Mouse (Mus musculus) CH12.LX (cell line): Measurements from ENCODE around the gene Vps29. TPM values are rescaled to one million over a fixed set of nuclear protein-coding genes. Genes with fewer than 3 reads are reported as not detected.

Source experiments
- DNase-seq: peaks from one replicate; pipeline ENCODE4 v3.0.0-alpha.2; 2013; ENCODE audit errors: extremely low read depth
- H3K27ac ChIP-seq: 2 replicates; pipeline ENCODE4 v1.5.1; 2012; ENCODE audit warnings: low read depth, mild to moderate bottlenecking, control low read depth, moderate library complexity; ENCODE audit not compliant: insufficient read depth
- H3K27me3 ChIP-seq: replicated peaks from 2 replicates; pipeline ENCODE3; 2012; ENCODE audit warnings: inconsistent platforms
- H3K36me3 ChIP-seq, 2 experiments: replicated peaks in 1 of 2; 2 replicates each; pipeline versions ENCODE3 to v1.6.1; 2012; ENCODE audit warnings: inconsistent platforms in 1 of 2, low read length in 1 of 2, mild to moderate bottlenecking in 1 of 2, mixed read lengths in 1 of 2, moderate library complexity in 1 of 2; ENCODE audit not compliant: control insufficient read depth in 1 of 2, insufficient read depth in 1 of 2
- H3K4me1 ChIP-seq, 2 experiments: 2 replicates each; pipeline ENCODE4 v1.6.1; 2012; ENCODE audit warnings: inconsistent platforms in 1 of 2, moderate library complexity in 1 of 2; ENCODE audit not compliant: insufficient read depth in 2 of 2, control insufficient read depth in 1 of 2
- H3K4me2 ChIP-seq: 2 replicates; pipeline ENCODE4 v1.6.1; 2012; ENCODE audit warnings: low read depth, mild to moderate bottlenecking, control low read depth; ENCODE audit not compliant: poor library complexity, insufficient read depth, severe bottlenecking
- H3K4me3 ChIP-seq, 3 experiments: fragments of 150-350 bp in 1 of 3; sonication (generic) in 1 of 3; replicated peaks in 1 of 3; 2 replicates each; pipeline versions ENCODE3 to v1.5.1; 2011 to 2012; ENCODE audit warnings: low read depth in 2 of 3, low read length in 2 of 3, mild to moderate bottlenecking in 2 of 3, moderate library complexity in 2 of 3, control low read depth in 1 of 3, improper control_type of control experiment in 1 of 3, inconsistent platforms in 1 of 3, mixed read lengths in 1 of 3; ENCODE audit not compliant: poor library complexity in 1 of 3
- H3K79me2 ChIP-seq: replicated peaks from 2 replicates; pipeline ENCODE4 v1.6.1; 2012; ENCODE audit warnings: mild to moderate bottlenecking, moderate library complexity; ENCODE audit not compliant: control insufficient read depth, poor library complexity, insufficient read depth, severe bottlenecking; ENCODE audit errors: extremely low read depth
- H3K9ac ChIP-seq: 2 replicates; pipeline ENCODE4 v1.6.1; 2012; ENCODE audit warnings: low read depth, mild to moderate bottlenecking, control low read depth, moderate library complexity; ENCODE audit not compliant: insufficient read depth
- H3K9me3 ChIP-seq: replicated peaks from 2 replicates; pipeline ENCODE3; 2012; ENCODE audit warnings: low read length, inconsistent platforms, mixed read lengths
- BHLHE40 ChIP-seq: IDR thresholded peaks from 2 replicates; pipeline ENCODE4 v1.6.1; 2011; ENCODE audit warnings: mild to moderate bottlenecking, low read depth, low read length, improper control_type of control experiment
- CHD1 ChIP-seq: IDR thresholded peaks from 2 replicates; pipeline ENCODE4 v1.6.1; 2012; ENCODE audit warnings: low read depth, low read length, improper control_type of control experiment, inconsistent platforms
- CHD2 ChIP-seq: IDR thresholded peaks from 2 replicates; pipeline ENCODE4 v1.6.1; 2011; ENCODE audit warnings: low read length, improper control_type of control experiment
- CTCF ChIP-seq, 2 experiments: IDR thresholded peaks in 1 of 2; conservative IDR thresholded peaks in 1 of 2; 2 replicates each; pipeline ENCODE4 v1.5.1; 2011 to 2012; ENCODE audit warnings: low read depth in 2 of 2, low read length in 2 of 2, improper control_type of control experiment in 1 of 2, inconsistent platforms in 1 of 2, mild to moderate bottlenecking in 1 of 2, moderate library complexity in 1 of 2
- ELF1 ChIP-seq: IDR thresholded peaks from 2 replicates; pipeline ENCODE4 v1.6.1; 2014; ENCODE audit warnings: low read depth, mild to moderate bottlenecking, inconsistent platforms, low read length, improper control_type of control experiment
- HCFC1 ChIP-seq: IDR thresholded peaks from 2 replicates; pipeline ENCODE4 v1.6.1; 2012; ENCODE audit warnings: low read depth, mild to moderate bottlenecking, inconsistent platforms, low read length, improper control_type of control experiment
- IRF4 ChIP-seq: IDR thresholded peaks from 2 replicates; pipeline ENCODE4 v1.6.1; 2014; ENCODE audit warnings: low read depth, mild to moderate bottlenecking, inconsistent platforms, low read length, improper control_type of control experiment
- JUN ChIP-seq: IDR thresholded peaks from 2 replicates; pipeline ENCODE4 v1.6.1; 2011; ENCODE audit warnings: low read depth, mild to moderate bottlenecking, low read length, improper control_type of control experiment, moderate library complexity; ENCODE audit not compliant: insufficient read depth
- JUND ChIP-seq: conservative IDR thresholded peaks from 2 replicates; pipeline ENCODE4 v1.6.1; 2011; ENCODE audit warnings: low read depth, low read length, improper control_type of control experiment
- KAT2A ChIP-seq: IDR thresholded peaks from 2 replicates; pipeline ENCODE4 v1.6.1; 2012; ENCODE audit warnings: low read length, improper control_type of control experiment, inconsistent platforms; ENCODE audit not compliant: insufficient replicate concordance
- MAFK ChIP-seq: IDR thresholded peaks from 2 replicates; pipeline ENCODE4 v1.6.1; 2011; ENCODE audit warnings: low read length, improper control_type of control experiment; ENCODE audit not compliant: insufficient replicate concordance
- MAX ChIP-seq: IDR thresholded peaks from 2 replicates; pipeline ENCODE4 v1.6.1; 2011; ENCODE audit warnings: low read length, improper control_type of control experiment
- MAZ ChIP-seq: IDR thresholded peaks from 2 replicates; pipeline ENCODE4 v1.6.1; 2012; ENCODE audit warnings: low read depth, mild to moderate bottlenecking, inconsistent platforms, low read length, improper control_type of control experiment, moderate library complexity
- MEF2A ChIP-seq: IDR thresholded peaks from 2 replicates; pipeline ENCODE4 v1.6.1; 2014; ENCODE audit warnings: low read depth, mild to moderate bottlenecking, inconsistent platforms, low read length, improper control_type of control experiment, borderline replicate concordance
- MXI1 ChIP-seq: IDR thresholded peaks from 2 replicates; pipeline ENCODE4 v1.6.1; 2011; ENCODE audit warnings: mild to moderate bottlenecking, low read depth, low read length, improper control_type of control experiment
- MYC ChIP-seq: IDR thresholded peaks from 2 replicates; pipeline ENCODE4 v1.6.1; 2011; ENCODE audit warnings: low read depth, mild to moderate bottlenecking, improper control_type of control experiment, low read length
- NELFE ChIP-seq: IDR thresholded peaks from 2 replicates; pipeline ENCODE4 v1.6.1; 2011; ENCODE audit warnings: low read depth, low read length, improper control_type of control experiment
- NRF1 ChIP-seq: IDR thresholded peaks from 2 replicates; pipeline ENCODE4 v1.6.1; 2014; ENCODE audit warnings: low read depth, mild to moderate bottlenecking, inconsistent platforms, low read length, improper control_type of control experiment, moderate library complexity
- PAX5 ChIP-seq: IDR thresholded peaks from 2 replicates; pipeline ENCODE4 v1.6.1; 2012; ENCODE audit warnings: low read length, inconsistent platforms, mixed read lengths
- POLR2A ChIP-seq: IDR thresholded peaks from 2 replicates; pipeline ENCODE4 v1.6.1; 2011; ENCODE audit warnings: low read depth, mild to moderate bottlenecking, improper control_type of control experiment, low read length
- POLR2AphosphoS2 ChIP-seq: IDR thresholded peaks from 2 replicates; pipeline ENCODE4 v1.6.1; 2011; ENCODE audit warnings: low read depth, low read length, improper control_type of control experiment
- RAD21 ChIP-seq: IDR thresholded peaks from 2 replicates; pipeline ENCODE4 v1.6.1; 2011; ENCODE audit warnings: low read depth, mild to moderate bottlenecking, low read length, improper control_type of control experiment, moderate library complexity
- RCOR1 ChIP-seq: conservative IDR thresholded peaks from 2 replicates; pipeline ENCODE4 v1.6.1; 2012; ENCODE audit warnings: low read depth, mild to moderate bottlenecking, inconsistent platforms, low read length, improper control_type of control experiment
- SMC3 ChIP-seq: IDR thresholded peaks from 2 replicates; pipeline ENCODE4 v1.6.1; 2011; ENCODE audit warnings: low read depth, low read length, improper control_type of control experiment
- TBP ChIP-seq: conservative IDR thresholded peaks from 2 replicates; pipeline ENCODE4 v1.6.1; 2011; ENCODE audit warnings: low read depth, low read length, improper control_type of control experiment
- TCF12 ChIP-seq: IDR thresholded peaks from 2 replicates; pipeline ENCODE4 v1.6.1; 2014; ENCODE audit warnings: low read depth, mild to moderate bottlenecking, inconsistent platforms, low read length, improper control_type of control experiment
- UBTF ChIP-seq: IDR thresholded peaks from 2 replicates; pipeline ENCODE4 v1.6.1; 2012; ENCODE audit warnings: low read depth, mild to moderate bottlenecking, inconsistent platforms, low read length, improper control_type of control experiment, moderate library complexity
- USF2 ChIP-seq: conservative IDR thresholded peaks from 2 replicates; pipeline ENCODE4 v1.6.1; 2011; ENCODE audit warnings: low read depth, low read length, improper control_type of control experiment
- ZC3H11A ChIP-seq: IDR thresholded peaks from 2 replicates; pipeline ENCODE4 v1.6.1; 2012; ENCODE audit warnings: low read depth, mild to moderate bottlenecking, inconsistent platforms, low read length, improper control_type of control experiment
- ZKSCAN1 ChIP-seq: IDR thresholded peaks from 2 replicates; pipeline ENCODE4 v1.6.1; 2012; ENCODE audit warnings: low read depth, inconsistent platforms, low read length, improper control_type of control experiment, borderline replicate concordance
- ZMIZ1 ChIP-seq: IDR thresholded peaks from 2 replicates; pipeline ENCODE4 v1.6.1; 2012; ENCODE audit warnings: low read depth, mild to moderate bottlenecking, inconsistent platforms, low read length, improper control_type of control experiment
- ZNF384 ChIP-seq: IDR thresholded peaks from 2 replicates; pipeline ENCODE4 v1.6.1; 2012; ENCODE audit warnings: low read depth, low read length, improper control_type of control experiment, inconsistent platforms
- dilution Hi-C: fragments of 300-500 bp; cut with MboI; formaldehyde crosslinking; loops from 2 replicates; pipeline ENCODE4 v1.14.3; 2020; ENCODE audit warnings: low sequenced_read_pairs; ENCODE audit not compliant: extremely low pct_unique_long_range_greater_than_20kb, extremely low pct_ligation_motif_present
- in situ Hi-C: fragments of 300-500 bp; cut with MboI; formaldehyde crosslinking; loops from 3 replicates; pipeline ENCODE4 v1.14.3; 2019; ENCODE audit warnings: low sequenced_read_pairs, low pct_ligation_motif_present, low pct_unique_long_range_greater_than_20kb, mixed read lengths
- polyA plus RNA-seq: library from polyadenylated mRNA; unstranded; fragments of >175 nt; gene quantifications from 2 replicates; pipeline ENCODE4 v1.2.1, GENCODE M21; 2012; ENCODE audit warnings: low read depth; ENCODE audit not compliant: insufficient read length
- total RNA-seq, 2 experiments: library from RNA; depleted of rRNA; stranded (reverse); fragments of 300-350 nt in 1 of 2; fragments of >200 nt in 1 of 2; gene quantifications; 2 replicates each; pipeline ENCODE4 v1.2.3; 2012 to 2014

Gene Vps29
- total and polyA plus RNA-seq, 3 experiments, result 82.2 to 145 (median 94.4) TPM

DNA sequence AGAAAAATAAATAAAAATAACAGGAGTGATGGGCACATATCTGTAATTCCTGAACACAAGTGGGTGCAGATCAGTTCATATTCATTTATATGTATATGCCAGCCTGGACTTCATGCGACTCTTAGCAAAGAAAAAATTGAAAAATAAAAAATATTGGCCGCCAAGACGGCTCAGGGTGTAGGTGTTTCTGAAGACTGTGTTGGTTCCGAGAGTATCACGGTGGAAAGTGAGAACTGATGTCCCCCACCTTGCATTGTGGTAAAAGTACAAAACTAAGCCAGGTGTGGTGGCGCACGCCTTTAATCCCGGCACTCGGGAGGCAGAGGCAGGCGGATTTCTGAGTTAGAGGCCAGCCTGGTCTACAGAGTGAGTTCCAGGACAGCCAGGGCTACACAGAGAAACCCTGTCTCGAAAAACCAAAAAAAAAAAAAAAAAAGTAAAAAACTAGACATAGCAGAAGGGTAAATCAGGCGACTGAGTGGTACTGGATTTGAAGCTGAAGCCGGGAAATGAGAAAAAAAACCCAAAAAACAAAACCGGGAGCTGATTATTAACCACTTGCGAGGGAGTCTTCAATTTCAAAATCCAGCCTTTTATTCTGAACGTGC, 37.1 kb downstream of the Vps29 start:
- peaks cover 9 to 15% of the 10 kb centered on the region in 2 experiments for H3K36me3 ChIP-seq
- H3K27ac ChIP-seq, result no peak overlapping the region
- dilution Hi-C loops, result no loop called here
- no peaks in the 10 kb centered on the region for H3K27me3 ChIP-seq
- H3K79me2 ChIP-seq, result peaks cover 33% of the 10 kb centered on the region
- in situ Hi-C loops, result no loop called here
- TF ChIP-seq ZC3H11A, result no peak
- peak; percentile 87 for TF ChIP-seq ZNF384
- no peak for TF ChIP-seq MAX
- TF ChIP-seq CTCF (conservative IDR thresholded peaks at IDR 0.05 in 1 of 2, IDR thresholded peaks at IDR 0.05 in 1 of 2; ENCODE audit: low read depth in 2 of 2, low read length in 2 of 2), result no peak
- no peak overlapping the region for H3K9ac ChIP-seq
- H3K9me3 ChIP-seq, result no peaks in the 10 kb centered on the region
- H3K4me3 ChIP-seq, result peak overlapping the region in 1 of 3 experiments; percentile 91
- H3K4me2 ChIP-seq, result peak overlapping the region; percentile 58; the same call in 1 of the 2 replicates
- no peak for DNase-seq
- peaks cover 2 to 21% of the 10 kb centered on the region in 2 experiments; a peak in 3 of 4 replicates for H3K4me1 ChIP-seq

DNA sequence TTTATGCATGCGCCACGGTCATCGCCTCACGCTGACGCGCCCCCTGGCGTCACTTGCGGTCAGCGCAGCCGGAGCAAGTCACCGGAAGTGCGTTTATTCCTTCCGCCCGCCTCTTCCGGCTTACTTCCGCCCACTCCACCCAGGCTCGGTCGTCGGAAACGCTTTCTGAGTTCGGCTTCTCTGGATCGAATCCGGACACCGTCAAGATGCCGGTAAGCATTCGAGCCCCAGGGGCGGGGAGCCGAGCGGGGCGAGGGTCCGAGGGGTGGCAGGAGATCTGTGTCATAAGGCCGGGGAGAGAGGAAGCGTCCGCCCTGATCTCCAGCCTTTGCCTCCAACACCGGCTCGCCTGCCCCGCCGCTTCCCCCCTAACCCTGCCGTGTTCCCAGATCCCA, 37.6 kb downstream of the Vps29 start, which contains the start of gene Arpc3:
Gene Arpc3, plus strand, starts transcription at position 93 of the 395 bp plus-strand sequence.
- peak within 1 kb of the TSS; percentile 88 for H3K4me2 ChIP-seq
- H3K27ac ChIP-seq, result peak within 1 kb of the TSS; percentile 2; the same call in 1 of the 2 replicates
- peak within 1 kb of the TSS; percentile 75 to 91 (median 91) for H3K4me3 ChIP-seq
- H3K27me3 ChIP-seq, result no peaks in the 10 kb centered on the region
- DNase-seq, result peak; percentile 88
- in situ Hi-C loops (no loop called here), dilution Hi-C loops (no loop called here)
- peak within 1 kb of the TSS; percentile 87 for H3K9ac ChIP-seq
- peaks cover 12 to 19% of the 10 kb centered on the region in 2 experiments for H3K36me3 ChIP-seq
- H3K4me1 ChIP-seq, result peaks cover 2 to 24% of the 10 kb centered on the region in 2 experiments; a peak in 3 of 4 replicates
- H3K79me2 ChIP-seq, result peaks cover 33% of the 10 kb centered on the region
- no peaks in the 10 kb centered on the region for H3K9me3 ChIP-seq
- TF ChIP-seq ZNF384, result no peak
- no peak for TF ChIP-seq USF2
- TF ChIP-seq NELFE, result peak; percentile 79
- no peak for TF ChIP-seq UBTF
- 0 out of 2 replicates have a peak, but pooled peaks have one; percentile 52 for TF ChIP-seq ZMIZ1
- peak; percentile 74; the same call in 1 of the 2 replicates for TF ChIP-seq TBP
- no peak; the same call in none of the 2 replicates for TF ChIP-seq MXI1
- no peak for TF ChIP-seq CHD2
- TF ChIP-seq RCOR1, result 0 out of 2 replicates have a peak, but pooled peaks have one; percentile 35
- TF ChIP-seq MAX, result peak; percentile 98
- no peak for TF ChIP-seq ZKSCAN1
- peak; percentile 75 for TF ChIP-seq TCF12
- no peak for TF ChIP-seq MAZ
- peak; percentile 76 for TF ChIP-seq IRF4
- TF ChIP-seq POLR2A, result peak; percentile 83
- 0 out of 2 replicates have a peak, but pooled peaks have one; percentile 14 for TF ChIP-seq JUN
- peak; percentile 88 for TF ChIP-seq MYC
- no peak for TF ChIP-seq POLR2AphosphoS2
- TF ChIP-seq NRF1, result peak; percentile 48; the same call in 1 of the 2 replicates
- peak; percentile 96 for TF ChIP-seq BHLHE40
- peak; percentile 73; the same call in 1 of the 2 replicates for TF ChIP-seq KAT2A
- TF ChIP-seq HCFC1, result peak; percentile 84
- no peak for TF ChIP-seq JUND
- TF ChIP-seq MEF2A, result peak; percentile 65; the same call in 1 of the 2 replicates
- TF ChIP-seq RAD21, result peak; percentile 34
- TF ChIP-seq CHD1, result no peak
- TF ChIP-seq MAFK, result no peak
- TF ChIP-seq PAX5, result no peak
- TF ChIP-seq ZC3H11A, result no peak
- peak; percentile 97 for TF ChIP-seq ELF1
- peak; percentile 64 for TF ChIP-seq SMC3
